Mouse (Mus musculus): Measurements from ENCODE around the gene Rcn1. TPM values are rescaled to one million over a fixed set of nuclear protein-coding genes. Genes with fewer than 3 reads are reported as not detected.

Rcn1 gene
- polyA plus RNA-seq, 1 experiment: 97.3 TPM

- Histone ChIP-seq H3K36me3 (ENCODE audit: control insufficient read depth, insufficient read depth) (peaks cover 42% of the 10 kb centered on the region), H3K27me3 (ENCODE audit: control insufficient read depth, insufficient read depth, insufficient read length) (no peaks in the 10 kb centered on the region), H3K4me3 (ENCODE audit: insufficient read depth, poor library complexity, severe bottlenecking) (no peak overlapping the region), H3K79me2 (ENCODE audit: control insufficient read depth, insufficient read depth) (peaks cover 48% of the 10 kb centered on the region), H3K79me3 (ENCODE audit: low read depth) (peaks cover 30% of the 10 kb centered on the region), H3ac (ENCODE audit: control insufficient read depth, insufficient read length, low read depth) (no peak overlapping the region)
- TF ChIP-seq USF1 (IDR thresholded peaks at IDR 0.05; ENCODE audit: low read depth): no peak
- TF ChIP-seq MYOG (IDR thresholded peaks at IDR 0.05; ENCODE audit: control insufficient read depth, extremely low read depth, insufficient read length): no peak
- TF ChIP-seq MYOD1 (IDR thresholded peaks at IDR 0.05; ENCODE audit: control insufficient read depth, insufficient read length, low read depth): no peak
- no peak for TF ChIP-seq CTCF (IDR thresholded peaks at IDR 0.05; ENCODE audit: control insufficient read depth, insufficient read depth, insufficient read length)
- TF ChIP-seq CEBPB (IDR thresholded peaks at IDR 0.05; ENCODE audit: low read depth): no peak
- no peak for TF ChIP-seq MAX (IDR thresholded peaks at IDR 0.05)
- no peak for TF ChIP-seq FOSL1 (IDR thresholded peaks at IDR 0.05; ENCODE audit: insufficient read depth, low read length, poor library complexity, severe bottlenecking)
Observed at GRCm38 (mm10) chr2:105396066-105396465, 3.1 kb downstream of the Rcn1 start.

GRCm38 (mm10) chr2:105394375-105394774, 4.7 kb downstream of the Rcn1 start:
- no peaks in the 10 kb centered on the region for H3K27me3 ChIP-seq (ENCODE audit: control insufficient read depth, insufficient read depth, insufficient read length)
- no peak overlapping the region for H3K4me3 ChIP-seq (ENCODE audit: insufficient read depth, poor library complexity, severe bottlenecking)
- peaks cover 48% of the 10 kb centered on the region for H3K79me2 ChIP-seq (ENCODE audit: control insufficient read depth, insufficient read depth)
- H3K36me3 ChIP-seq (ENCODE audit: control insufficient read depth, insufficient read depth): peaks cover 56% of the 10 kb centered on the region
- no peak overlapping the region for H3ac ChIP-seq (ENCODE audit: control insufficient read depth, insufficient read length, low read depth)
- TF ChIP-seq MYOD1 (IDR thresholded peaks at IDR 0.05; ENCODE audit: control insufficient read depth, insufficient read length, low read depth) (no peak), CEBPB (IDR thresholded peaks at IDR 0.05; ENCODE audit: low read depth) (no peak), MAX (IDR thresholded peaks at IDR 0.05) (no peak), MYOG (IDR thresholded peaks at IDR 0.05; ENCODE audit: control insufficient read depth, extremely low read depth, insufficient read length) (no peak), FOSL1 (IDR thresholded peaks at IDR 0.05; ENCODE audit: insufficient read depth, low read length, poor library complexity, severe bottlenecking) (no peak), CTCF (IDR thresholded peaks at IDR 0.05; ENCODE audit: control insufficient read depth, insufficient read depth, insufficient read length) (no peak), USF1 (IDR thresholded peaks at IDR 0.05; ENCODE audit: low read depth) (no peak)
- peaks cover 30% of the 10 kb centered on the region for H3K79me3 ChIP-seq (ENCODE audit: low read depth)

GRCm38 (mm10) chr2:105392514-105392913, 6.6 kb downstream of the Rcn1 start:
- TF ChIP-seq CTCF (IDR thresholded peaks at IDR 0.05; ENCODE audit: control insufficient read depth, insufficient read depth, insufficient read length) (no peak), MYOG (IDR thresholded peaks at IDR 0.05; ENCODE audit: control insufficient read depth, extremely low read depth, insufficient read length) (no peak)
- Histone ChIP-seq H3K36me3 (ENCODE audit: control insufficient read depth, insufficient read depth) (peaks cover 74% of the 10 kb centered on the region), H3K79me3 (ENCODE audit: low read depth) (peaks cover 20% of the 10 kb centered on the region), H3K27me3 (ENCODE audit: control insufficient read depth, insufficient read depth, insufficient read length) (no peaks in the 10 kb centered on the region), H3K4me3 (ENCODE audit: insufficient read depth, poor library complexity, severe bottlenecking) (no peak overlapping the region), H3ac (ENCODE audit: control insufficient read depth, insufficient read length, low read depth) (no peak overlapping the region), H3K79me2 (ENCODE audit: control insufficient read depth, insufficient read depth) (peaks cover 35% of the 10 kb centered on the region)

- Histone ChIP-seq H3K27me3 (ENCODE audit: control insufficient read depth, insufficient read depth, insufficient read length) (no peaks in the 10 kb centered on the region), H3K4me3 (ENCODE audit: insufficient read depth, poor library complexity, severe bottlenecking) (no peak overlapping the region), H3K36me3 (ENCODE audit: control insufficient read depth, insufficient read depth) (peaks cover 85% of the 10 kb centered on the region), H3K79me3 (ENCODE audit: low read depth) (peaks cover 9% of the 10 kb centered on the region), H3K79me2 (ENCODE audit: control insufficient read depth, insufficient read depth) (peaks cover 23% of the 10 kb centered on the region), H3ac (ENCODE audit: control insufficient read depth, insufficient read length, low read depth) (no peak overlapping the region)
- no peak for TF ChIP-seq MYOG (IDR thresholded peaks at IDR 0.05; ENCODE audit: control insufficient read depth, extremely low read depth, insufficient read length)
- no peak for TF ChIP-seq MAX (IDR thresholded peaks at IDR 0.05)
Observed at GRCm38 (mm10) chr2:105391414-105391784, 7.7 kb downstream of the Rcn1 start.

GRCm38 (mm10) chr2:105390653-105391413, 8.3 kb downstream of the Rcn1 start:
- H3ac ChIP-seq (ENCODE audit: control insufficient read depth, insufficient read length, low read depth): no peak overlapping the region
- peaks cover 7% of the 10 kb centered on the region for H3K79me3 ChIP-seq (ENCODE audit: low read depth)
- TF ChIP-seq MAX (IDR thresholded peaks at IDR 0.05): no peak
- TF ChIP-seq CEBPB (IDR thresholded peaks at IDR 0.05; ENCODE audit: low read depth): no peak
- H3K79me2 ChIP-seq (ENCODE audit: control insufficient read depth, insufficient read depth): peaks cover 18% of the 10 kb centered on the region
- H3K27me3 ChIP-seq (ENCODE audit: control insufficient read depth, insufficient read depth, insufficient read length): no peaks in the 10 kb centered on the region
- peaks cover 90% of the 10 kb centered on the region for H3K36me3 ChIP-seq (ENCODE audit: control insufficient read depth, insufficient read depth)
- H3K4me3 ChIP-seq (ENCODE audit: insufficient read depth, poor library complexity, severe bottlenecking): no peak overlapping the region

- H3K79me3 ChIP-seq (ENCODE audit: low read depth): no peaks in the 10 kb centered on the region
- no peak overlapping the region for H3ac ChIP-seq (ENCODE audit: control insufficient read depth, insufficient read length, low read depth)
- no peak overlapping the region for H3K4me3 ChIP-seq (ENCODE audit: insufficient read depth, poor library complexity, severe bottlenecking)
- TF ChIP-seq USF1 (IDR thresholded peaks at IDR 0.05; ENCODE audit: low read depth): no peak
- TF ChIP-seq MYOG (IDR thresholded peaks at IDR 0.05; ENCODE audit: control insufficient read depth, extremely low read depth, insufficient read length): no peak
- TF ChIP-seq CEBPB (IDR thresholded peaks at IDR 0.05; ENCODE audit: low read depth): no peak
- no peak for TF ChIP-seq MYOD1 (IDR thresholded peaks at IDR 0.05; ENCODE audit: control insufficient read depth, insufficient read length, low read depth)
- TF ChIP-seq FOSL1 (IDR thresholded peaks at IDR 0.05; ENCODE audit: insufficient read depth, low read length, poor library complexity, severe bottlenecking): no peak
- no peak for TF ChIP-seq MAX (IDR thresholded peaks at IDR 0.05)
- TF ChIP-seq CTCF (IDR thresholded peaks at IDR 0.05; ENCODE audit: control insufficient read depth, insufficient read depth, insufficient read length): no peak
- no peaks in the 10 kb centered on the region for H3K27me3 ChIP-seq (ENCODE audit: control insufficient read depth, insufficient read depth, insufficient read length)
- H3K36me3 ChIP-seq (ENCODE audit: control insufficient read depth, insufficient read depth): peaks cover 78% of the 10 kb centered on the region
- H3K79me2 ChIP-seq (ENCODE audit: control insufficient read depth, insufficient read depth): peaks cover 2% of the 10 kb centered on the region
Observed at GRCm38 (mm10) chr2:105389007-105389890, 9.9 kb downstream of the Rcn1 start.

Data from C2C12 (cell line).